Mouse (Mus musculus) ovary, postnatal 14 days (tissue): ENCODE results near the gene Cd3eap.

Source experiments
- DNase-seq: peaks from one replicate; pipeline ENCODE4 v3.0.0; 2022; ENCODE audit warnings: low spot score

Cd3eap gene

GRCm38 (mm10) chr7:19331910-19332309 lies 27.4 kb downstream of the Cd3eap start:
- DNase-seq = no peak

DNA sequence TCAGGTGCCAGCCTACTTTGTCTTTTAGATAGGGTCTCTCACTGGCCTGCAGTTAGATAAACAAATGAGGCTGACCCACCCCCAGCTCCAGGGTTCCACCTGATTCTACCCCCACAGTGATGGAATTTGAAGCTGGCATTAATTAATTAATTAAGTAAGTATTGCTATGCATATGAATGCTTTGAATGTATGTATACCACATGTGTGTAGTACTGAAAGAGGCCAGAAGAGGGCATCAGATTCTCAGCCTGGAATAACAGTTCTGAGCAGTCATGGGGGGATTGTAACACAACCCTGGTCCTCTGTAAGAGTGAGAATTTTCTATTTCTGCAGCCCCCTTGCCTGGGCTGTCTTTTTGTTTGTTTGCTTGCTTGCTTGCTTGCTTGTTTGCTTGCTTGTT lies 30.9 kb downstream of the Cd3eap start:
- DNase-seq = no peak

DNA sequence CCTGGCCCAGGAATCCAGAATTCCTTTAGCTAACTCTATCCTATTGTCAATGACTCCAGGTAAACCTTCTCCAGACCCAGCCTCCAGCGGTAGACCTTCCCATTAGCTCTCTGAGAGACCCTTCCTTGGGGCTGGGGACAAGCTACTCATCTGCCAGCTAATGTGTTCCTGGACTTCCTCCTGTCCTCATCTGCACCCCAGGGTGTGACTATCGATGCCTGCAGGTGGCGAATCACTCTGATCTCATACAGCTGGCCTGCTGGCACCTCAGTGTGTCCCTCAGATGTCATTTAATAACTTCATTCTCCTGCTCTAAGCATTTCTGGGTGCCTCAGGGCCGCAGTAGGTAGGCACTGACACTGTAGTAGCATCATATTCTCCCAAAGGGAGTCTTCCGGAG lies 31.5 kb downstream of the Cd3eap start:
- no peak for DNase-seq

DNA sequence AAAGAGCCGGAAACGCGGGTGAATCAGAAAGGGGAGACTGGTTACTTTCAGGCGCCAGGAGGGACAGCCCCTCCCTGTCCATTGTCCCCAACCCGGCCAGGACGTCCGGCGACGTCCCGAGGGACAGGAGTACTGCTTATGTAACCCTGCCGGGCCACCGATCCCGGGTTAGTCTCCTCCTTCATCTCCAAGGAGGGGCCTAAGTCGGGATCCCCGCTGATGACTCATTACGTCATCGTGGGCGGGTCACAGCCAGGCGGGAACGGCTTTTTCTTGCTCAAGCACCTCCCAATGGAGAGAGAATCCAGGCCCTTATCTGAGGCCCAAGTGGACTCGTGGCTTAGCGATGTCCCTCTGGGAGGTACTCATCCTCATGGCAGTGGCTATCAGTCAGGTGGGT lies 32.2 kb downstream of the Cd3eap start:
- DNase-seq = peak; percentile 71

- DNase-seq = peak; percentile 77
Measured at GRCm38 (mm10) chr7:19326359-19326758, 32.9 kb downstream of the Cd3eap start.

- DNase-seq = no peak
Measured at GRCm38 (mm10) chr7:19325262-19326199, 33.8 kb downstream of the Cd3eap start.

DNA sequence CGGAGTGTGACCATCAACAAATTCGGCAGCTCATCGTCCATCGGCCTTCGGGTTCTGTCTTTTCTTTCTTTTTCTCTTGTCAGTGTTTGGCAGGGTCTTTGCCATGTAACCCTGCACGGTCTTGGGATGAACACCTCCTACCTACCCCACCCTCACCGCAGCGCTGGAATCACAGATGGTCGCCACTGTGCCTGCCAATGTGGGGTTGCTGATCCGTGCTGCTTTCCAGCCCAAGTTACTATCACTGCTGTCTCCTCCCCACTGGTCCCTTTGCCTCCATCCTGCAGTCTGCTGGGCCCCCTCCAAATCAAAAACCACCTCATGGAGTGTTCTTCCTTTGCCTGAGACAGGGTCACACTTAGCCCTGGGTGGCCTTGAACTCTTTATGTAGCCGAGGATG lies 35.1 kb downstream of the Cd3eap start:
- no peak for DNase-seq

DNA sequence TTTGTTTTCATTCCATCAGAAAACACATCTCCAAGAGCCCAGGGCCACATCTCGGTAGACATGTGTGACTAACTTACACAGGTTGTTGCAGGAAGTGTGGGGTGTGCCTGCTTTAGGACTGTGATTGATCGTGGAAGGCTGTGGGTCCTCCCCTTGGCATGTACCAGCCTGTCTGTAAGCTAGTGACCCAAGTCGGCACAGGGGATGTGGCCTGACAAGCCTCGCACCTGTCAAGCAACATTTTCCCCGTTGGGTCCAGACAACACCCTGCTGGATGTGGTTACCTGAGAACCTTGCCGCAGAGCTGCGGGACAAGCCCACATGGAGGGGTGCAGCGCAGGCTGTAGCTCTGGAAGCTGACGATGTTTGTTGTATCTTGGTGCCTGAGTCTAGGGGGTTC lies 36.8 kb downstream of the Cd3eap start:
- DNase-seq = no peak

DNA sequence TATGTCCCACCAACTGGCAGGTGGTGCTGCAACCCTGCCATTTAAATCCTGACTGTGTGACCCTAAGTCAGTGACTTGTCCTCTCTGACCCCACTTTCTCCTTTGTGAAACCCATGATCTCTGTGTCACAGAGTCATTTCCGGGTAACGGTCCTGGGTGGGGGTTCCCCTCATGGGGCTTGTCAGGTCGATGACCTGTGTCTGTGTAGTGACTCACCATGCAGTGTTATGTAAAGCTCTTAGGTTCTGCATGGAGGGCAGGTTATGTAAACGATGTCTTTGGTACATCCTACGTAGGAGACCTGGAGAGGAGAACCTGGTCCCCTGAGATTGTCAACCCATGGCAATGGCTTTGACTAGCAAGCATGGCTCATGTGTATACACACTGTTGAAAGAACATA lies 37.8 kb downstream of the Cd3eap start:
- DNase-seq = no peak

- DNase-seq = no peak
Measured at GRCm38 (mm10) chr7:19320637-19321036, 38.6 kb downstream of the Cd3eap start.

GRCm38 (mm10) chr7:19319906-19320305 lies 39.4 kb downstream of the Cd3eap start:
- DNase-seq = peak; percentile 89

- no peak for DNase-seq
Measured at GRCm38 (mm10) chr7:19319458-19319857, 39.8 kb downstream of the Cd3eap start.

DNA sequence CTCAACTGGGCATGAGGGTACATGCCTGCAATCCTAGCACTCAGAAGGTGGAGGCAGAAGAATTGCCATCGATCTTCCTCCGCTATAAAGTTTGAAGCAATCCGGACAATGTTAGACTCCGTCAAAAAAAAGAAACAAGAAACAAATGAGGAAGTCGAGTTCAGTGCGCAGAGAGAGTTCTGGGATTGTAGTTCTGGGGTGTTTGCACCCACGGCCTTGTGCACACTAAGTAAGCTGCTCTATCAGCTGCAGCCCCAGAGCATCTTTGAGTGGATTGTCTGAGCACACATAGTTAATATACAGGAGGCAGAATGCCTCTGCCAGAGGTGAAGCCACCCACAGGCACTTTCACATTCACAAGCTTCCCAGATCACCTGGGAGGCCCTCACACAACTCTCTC lies 40.6 kb downstream of the Cd3eap start:
- no peak for DNase-seq

DNA sequence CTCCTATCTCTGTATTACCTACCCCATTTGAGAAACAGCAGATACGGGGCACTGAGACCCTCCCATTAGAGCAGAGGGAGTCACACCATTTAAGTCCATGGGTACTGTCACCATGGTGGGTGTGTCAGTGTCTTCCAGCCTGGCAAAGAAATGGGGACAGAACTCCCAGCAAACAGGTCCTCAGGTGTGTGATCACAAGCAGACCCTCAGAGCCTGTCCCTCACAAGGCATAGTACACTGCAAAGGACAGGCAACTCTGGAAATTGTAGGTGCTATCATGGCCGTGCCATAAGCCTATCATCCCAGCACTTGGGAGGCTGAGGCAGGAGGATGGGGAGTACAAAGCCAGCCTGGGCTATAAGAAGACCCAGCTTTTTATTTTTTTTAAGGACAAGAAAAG lies 41.1 kb downstream of the Cd3eap start:
- no peak for DNase-seq

GRCm38 (mm10) chr7:19316451-19317161 lies 42.7 kb downstream of the Cd3eap start:
- DNase-seq = no peak

DNA sequence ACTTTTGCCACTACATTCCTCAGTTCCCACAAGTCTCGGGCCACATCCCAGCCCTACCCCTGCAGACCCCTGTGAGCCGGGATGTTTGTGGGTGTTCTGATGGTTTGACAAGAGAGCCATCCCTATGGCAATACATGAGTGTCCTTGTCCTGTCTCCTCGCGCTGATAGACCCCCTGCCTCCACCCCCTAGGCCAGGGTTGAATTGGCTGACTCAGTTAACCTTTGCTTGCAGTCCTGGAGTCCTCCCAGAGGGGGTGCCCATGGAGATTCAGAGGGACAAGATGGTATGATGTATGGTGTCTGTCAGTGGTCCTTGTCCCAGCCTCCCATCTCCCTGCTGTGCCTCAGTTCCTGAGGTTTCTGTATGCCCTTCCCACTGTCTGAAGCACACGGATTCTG lies 45.2 kb downstream of the Cd3eap start:
- DNase-seq = no peak

DNA sequence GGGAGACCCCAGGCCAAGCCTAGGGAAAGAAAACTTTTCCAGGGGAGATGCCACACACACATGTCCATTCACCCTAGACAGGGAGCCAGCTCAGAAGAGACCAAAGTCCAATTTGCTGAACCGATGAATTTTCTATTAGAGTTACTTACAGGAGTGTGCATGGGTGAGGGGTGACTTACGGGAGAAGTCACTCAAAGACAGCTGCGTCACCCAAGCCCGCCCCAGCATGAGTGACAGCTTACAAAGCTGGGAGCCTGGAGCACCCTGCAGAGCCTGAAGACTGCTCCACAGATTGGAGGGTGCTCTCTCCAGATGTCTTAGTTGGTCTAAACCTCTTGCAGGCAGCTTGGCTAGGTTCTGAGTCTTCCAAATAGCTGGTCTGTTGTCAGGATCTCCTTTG lies 47.3 kb downstream of the Cd3eap start:
- DNase-seq = no peak

DNA sequence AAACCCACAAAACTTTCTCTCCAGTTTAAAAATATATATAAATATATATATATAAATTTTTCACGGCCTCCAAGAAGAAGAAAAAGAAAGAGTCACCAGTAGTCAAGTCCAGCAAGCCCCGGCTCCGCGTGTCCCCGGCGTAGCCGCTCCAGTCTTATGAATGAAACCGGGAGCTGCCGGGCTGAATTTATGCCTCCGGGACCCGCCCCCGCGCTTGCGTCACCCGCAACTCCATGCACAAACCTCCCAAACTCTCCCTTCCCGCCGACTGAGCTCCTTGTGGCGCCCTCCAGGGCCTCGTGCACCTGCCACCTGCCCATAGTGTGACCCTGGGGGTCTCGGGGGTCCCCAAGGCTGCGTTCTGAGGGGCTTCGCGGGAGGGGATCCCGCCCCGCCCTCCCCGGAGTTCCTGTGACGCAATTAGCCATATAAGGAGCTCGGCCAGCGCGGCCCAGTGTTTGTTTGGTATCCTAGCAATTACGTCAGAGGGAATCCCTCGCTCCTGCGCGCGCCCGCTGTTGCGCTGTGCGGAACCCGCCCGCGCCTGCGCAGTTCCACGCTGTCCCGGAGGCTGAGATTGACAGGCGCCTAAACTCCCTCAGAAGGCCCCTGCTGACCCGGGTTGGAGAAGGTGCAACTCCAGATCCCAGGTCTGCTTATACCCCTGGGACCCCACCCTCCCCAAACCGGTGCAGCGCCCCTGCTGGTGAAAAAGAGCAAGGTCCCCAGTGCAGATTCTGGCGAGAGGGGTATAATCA lies 49.2 kb downstream of the Cd3eap start, which contains the start of gene Fosb:
Gene Fosb, minus strand, starts transcription at position 168 of the 758 bp plus-strand sequence.
- DNase-seq = peak; percentile 92

DNA sequence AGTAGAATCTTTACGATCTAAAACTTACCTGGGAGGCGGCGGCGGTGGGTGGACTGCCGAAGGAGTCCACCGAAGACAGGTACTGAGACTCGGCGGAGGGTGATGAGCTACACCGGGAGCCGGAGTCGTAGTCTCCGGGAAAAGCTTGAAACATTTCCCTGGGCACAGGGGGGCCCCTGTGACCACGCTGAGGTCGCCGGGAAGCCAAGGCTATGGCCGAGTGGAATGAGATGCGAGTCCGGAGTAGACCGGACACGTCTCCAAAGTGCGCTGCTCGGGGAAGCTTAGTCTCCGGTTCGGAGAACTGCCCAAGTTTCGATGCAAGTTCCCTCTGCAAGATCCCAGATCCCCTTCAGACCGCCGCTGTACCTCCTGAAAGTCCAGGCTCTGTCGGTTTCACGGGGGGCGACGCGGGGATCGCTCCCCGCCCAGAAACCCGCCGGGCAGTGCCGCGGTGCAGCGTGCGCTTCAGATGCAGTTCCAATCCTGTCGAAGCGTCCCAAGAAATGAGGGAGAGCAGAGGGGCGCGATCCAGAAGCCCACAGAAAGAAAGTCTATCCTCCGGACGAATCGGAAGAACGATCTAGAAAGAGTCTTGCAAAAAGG lies 49.9 kb downstream of the Cd3eap start:
- no peak for DNase-seq

DNA sequence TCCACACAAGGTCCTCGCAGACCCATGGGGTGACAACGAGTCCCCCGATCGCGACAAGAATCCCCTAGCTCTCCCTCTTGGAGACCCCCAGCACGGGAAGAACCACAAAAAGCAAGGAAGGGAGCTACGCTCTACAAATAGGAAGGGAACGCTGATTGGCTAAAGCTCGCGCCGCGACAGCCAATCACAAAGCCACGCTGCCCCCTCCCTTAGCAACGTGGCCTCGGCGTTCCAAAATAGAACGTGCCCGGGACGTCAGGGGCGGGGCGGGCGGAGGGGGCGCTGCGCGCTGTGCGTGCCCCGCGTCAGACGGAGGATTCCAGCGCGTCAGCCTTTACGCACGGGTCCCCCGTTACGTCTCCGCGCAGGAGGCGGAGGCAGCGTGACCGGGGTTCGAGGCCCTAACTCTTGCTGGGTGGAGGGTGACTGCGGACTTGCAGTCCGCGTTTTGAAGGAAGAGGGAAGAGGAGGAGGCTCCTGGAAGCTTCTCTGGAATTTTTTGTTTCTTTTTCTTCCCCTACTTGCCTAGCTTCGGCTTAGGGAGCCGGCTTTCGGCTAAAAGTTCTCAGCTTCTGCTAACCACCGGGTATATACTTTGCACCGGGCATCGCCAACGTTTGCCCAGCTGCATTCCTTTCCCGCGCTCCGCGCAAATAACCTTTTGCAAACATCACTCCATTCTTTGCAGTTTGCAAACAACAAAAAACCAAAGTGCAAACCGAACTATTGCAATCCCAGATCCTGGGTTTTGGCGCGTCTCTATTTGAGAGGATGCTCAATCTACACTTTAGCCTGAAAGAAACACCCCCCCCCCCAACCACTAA lies 50.6 kb downstream of the Cd3eap start:
- DNase-seq = peak; percentile 94
